Mouse (Mus musculus) megakaryocyte, embryonic 14.5 days (primary cell): Measurements from ENCODE around the gene Gm20388. TPM values are rescaled to one million over a fixed set of nuclear protein-coding genes. Genes with fewer than 3 reads are reported as not detected.

Experiments
- H3K27me3 ChIP-seq: replicated peaks from 2 replicates; pipeline ENCODE3; 2012; ENCODE audit warnings: inconsistent platforms
- H3K36me3 ChIP-seq: replicated peaks from 2 replicates; pipeline ENCODE3; 2012; ENCODE audit warnings: low read length, inconsistent platforms, mixed read lengths
- H3K4me1 ChIP-seq: 2 replicates; pipeline ENCODE4 v1.6.1; 2012; ENCODE audit warnings: inconsistent platforms
- H3K4me3 ChIP-seq: replicated peaks from 2 replicates; pipeline ENCODE3; 2012; ENCODE audit warnings: moderate library complexity, mild to moderate bottlenecking, inconsistent platforms
- H3K9me3 ChIP-seq: 2 replicates; pipeline ENCODE4 v1.6.1; 2012; ENCODE audit warnings: inconsistent platforms
- FLI1 ChIP-seq: IDR thresholded peaks from 2 replicates; pipeline ENCODE4 v1.6.1; 2012; ENCODE audit warnings: low read length, inconsistent platforms, mixed read lengths
- GATA1 ChIP-seq: IDR thresholded peaks from 3 replicates; pipeline ENCODE4 v1.6.1; 2012; ENCODE audit warnings: mixed read lengths, low read length, inconsistent platforms, borderline replicate concordance
- polyA plus RNA-seq: library from polyadenylated mRNA; stranded (reverse); fragments of >175 nt; gene quantifications from 2 replicates; pipeline ENCODE4 v1.2.3, GENCODE M21; 2012; ENCODE audit warnings: low replicate concordance; ENCODE audit not compliant: insufficient read depth

Gene Gm20388
- polyA plus RNA-seq, 1 experiment = 111 TPM

GRCm38 (mm10) chr8:122745750-122746275 is 2835.2 kb downstream of the Gm20388 start:
- Histone ChIP-seq H3K27me3 (peaks cover 99% of the 10 kb centered on the region), H3K4me3 (no peak overlapping the region), H3K4me1 (peaks cover 56% of the 10 kb centered on the region), H3K36me3 (no peaks in the 10 kb centered on the region), H3K9me3 (peaks cover 4% of the 10 kb centered on the region; the same call in 1 of the 2 replicates)
- TF ChIP-seq GATA1 (no peak), FLI1 (no peak)

- H3K4me3 ChIP-seq = no peak overlapping the region
- H3K9me3 ChIP-seq = peaks cover 4% of the 10 kb centered on the region; the same call in 1 of the 2 replicates
- peaks cover 58% of the 10 kb centered on the region for H3K4me1 ChIP-seq
- H3K27me3 ChIP-seq = peaks cover 99% of the 10 kb centered on the region
- no peaks in the 10 kb centered on the region for H3K36me3 ChIP-seq
- TF ChIP-seq GATA1 (no peak), FLI1 (no peak)
Measured at GRCm38 (mm10) chr8:122746439-122746838, 2835.8 kb downstream of the Gm20388 start.

- H3K27me3 ChIP-seq = peaks cover 99% of the 10 kb centered on the region
- H3K9me3 ChIP-seq = peaks cover 4% of the 10 kb centered on the region; the same call in 1 of the 2 replicates
- peaks cover 51% of the 10 kb centered on the region for H3K4me1 ChIP-seq
- TF ChIP-seq GATA1 (no peak), FLI1 (no peak)
- no peak overlapping the region for H3K4me3 ChIP-seq
- H3K36me3 ChIP-seq = no peaks in the 10 kb centered on the region
Measured at GRCm38 (mm10) chr8:122747825-122748224, 2837.2 kb downstream of the Gm20388 start.

- TF ChIP-seq GATA1 (no peak), FLI1 (no peak)
- H3K4me1 ChIP-seq = peaks cover 44% of the 10 kb centered on the region
- H3K27me3 ChIP-seq = peaks cover 99% of the 10 kb centered on the region
- H3K9me3 ChIP-seq = peaks cover 4% of the 10 kb centered on the region; the same call in 1 of the 2 replicates
- H3K36me3 ChIP-seq = no peaks in the 10 kb centered on the region
- H3K4me3 ChIP-seq = no peak overlapping the region
Measured at GRCm38 (mm10) chr8:122749333-122749958, 2838.8 kb downstream of the Gm20388 start.

GRCm38 (mm10) chr8:122751342-122751741 is 2840.7 kb downstream of the Gm20388 start:
- no peaks in the 10 kb centered on the region for H3K36me3 ChIP-seq
- peaks cover 46% of the 10 kb centered on the region for H3K4me1 ChIP-seq
- no peak overlapping the region for H3K4me3 ChIP-seq
- TF ChIP-seq GATA1 (no peak), FLI1 (no peak)
- H3K9me3 ChIP-seq = peaks cover 4% of the 10 kb centered on the region; the same call in 1 of the 2 replicates
- H3K27me3 ChIP-seq = peaks cover 96% of the 10 kb centered on the region

GRCm38 (mm10) chr8:122752111-122752721 is 2841.6 kb downstream of the Gm20388 start:
- peaks cover 95% of the 10 kb centered on the region for H3K27me3 ChIP-seq

GRCm38 (mm10) chr8:122758597-122758996 is 2848.0 kb downstream of the Gm20388 start:
- TF ChIP-seq GATA1 (no peak), FLI1 (no peak)
- Histone ChIP-seq H3K36me3 (no peaks in the 10 kb centered on the region), H3K27me3 (peaks cover 72% of the 10 kb centered on the region), H3K9me3 (no peaks in the 10 kb centered on the region), H3K4me1 (peaks cover 60% of the 10 kb centered on the region), H3K4me3 (no peak overlapping the region)

More at GRCm38 (mm10) chr8:122752111-122752721, 2841.6 kb downstream of the Gm20388 start:
- Histone ChIP-seq H3K4me1 (peaks cover 42% of the 10 kb centered on the region), H3K9me3 (no peaks in the 10 kb centered on the region), H3K4me3 (no peak overlapping the region), H3K36me3 (no peaks in the 10 kb centered on the region)
- TF ChIP-seq GATA1 (no peak), FLI1 (no peak)

GRCm38 (mm10) chr8:122760116-122760515 is 2849.5 kb downstream of the Gm20388 start:
- Histone ChIP-seq H3K27me3 (peaks cover 68% of the 10 kb centered on the region), H3K4me1 (peaks cover 65% of the 10 kb centered on the region), H3K36me3 (no peaks in the 10 kb centered on the region), H3K4me3 (no peak overlapping the region), H3K9me3 (no peaks in the 10 kb centered on the region)
- no peak for TF ChIP-seq GATA1
- no peak for TF ChIP-seq FLI1

- H3K9me3 ChIP-seq = no peaks in the 10 kb centered on the region
- no peaks in the 10 kb centered on the region for H3K36me3 ChIP-seq
- TF ChIP-seq GATA1 (no peak), FLI1 (no peak)
- H3K4me1 ChIP-seq = peaks cover 62% of the 10 kb centered on the region
- peaks cover 68% of the 10 kb centered on the region for H3K27me3 ChIP-seq
- H3K4me3 ChIP-seq = no peak overlapping the region
Measured at GRCm38 (mm10) chr8:122761109-122761508, 2850.5 kb downstream of the Gm20388 start.

GRCm38 (mm10) chr8:122762731-122763266 is 2852.2 kb downstream of the Gm20388 start:
- H3K9me3 ChIP-seq = no peaks in the 10 kb centered on the region
- no peak for TF ChIP-seq GATA1
- TF ChIP-seq FLI1 = no peak
- no peak overlapping the region for H3K4me3 ChIP-seq
- peaks cover 67% of the 10 kb centered on the region for H3K27me3 ChIP-seq
- H3K4me1 ChIP-seq = peaks cover 70% of the 10 kb centered on the region
- no peaks in the 10 kb centered on the region for H3K36me3 ChIP-seq
